Mouse (Mus musculus): ENCODE results near the gene Ralb. TPM values are rescaled to one million over a fixed set of nuclear protein-coding genes. Genes with fewer than 3 reads are reported as not detected.

Gene Ralb
- polyA plus RNA-seq, 1 experiment from 2014 or later = 67.3 TPM

GRCm38 (mm10) chr1:119539252-119539651 is 34.7 kb upstream of the Ralb start:
- H3K9me3 ChIP-seq = no peaks in the 10 kb centered on the region
- no peaks in the 10 kb centered on the region for H3K27me3 ChIP-seq
- WGBS = 77% methylated on average over 2 of the region's 2 CpGs
- no peak overlapping the region for H3K27ac ChIP-seq
- H3K4me3 ChIP-seq (replicated peaks) = no peak overlapping the region
- no peak overlapping the region for H3K9ac ChIP-seq
- no peaks in the 10 kb centered on the region for H3K4me1 ChIP-seq
- H3K4me2 ChIP-seq = no peak overlapping the region
- ATAC-seq (ENCODE audit: low FRiP score) = no peak
- peaks cover 15% of the 10 kb centered on the region for H3K36me3 ChIP-seq (replicated peaks)

DNA sequence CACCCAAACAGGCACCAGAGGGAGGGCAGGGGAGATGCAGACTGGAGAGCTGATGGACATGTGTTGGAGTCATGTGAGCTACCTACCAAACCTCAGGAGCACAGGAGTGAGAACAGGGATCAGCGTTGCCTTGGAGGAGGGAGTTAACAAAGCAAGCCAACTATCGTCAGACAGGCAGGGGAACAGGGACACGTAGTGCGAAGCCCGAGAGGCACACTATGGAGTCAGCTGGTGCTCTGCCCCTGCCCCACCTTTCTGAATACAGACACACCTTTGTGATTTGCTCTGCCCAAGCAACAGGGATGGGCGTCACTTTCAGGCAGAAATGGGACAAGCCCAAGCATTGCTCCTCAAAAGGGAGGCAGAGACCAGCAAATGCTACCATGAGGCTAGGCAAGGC is 33.1 kb upstream of the Ralb start:
- Histone ChIP-seq H3K4me1 (no peaks in the 10 kb centered on the region), H3K9me3 (no peaks in the 10 kb centered on the region), H3K27me3 (no peaks in the 10 kb centered on the region), H3K4me2 (no peak overlapping the region), H3K4me3 (replicated peaks) (no peak overlapping the region), H3K9ac (no peak overlapping the region), H3K27ac (no peak overlapping the region), H3K36me3 (replicated peaks) (peaks cover 6% of the 10 kb centered on the region)
- no peak for ATAC-seq (ENCODE audit: low FRiP score)
- WGBS = 88% methylated on average over 6 of the region's 6 CpGs

- no peaks in the 10 kb centered on the region for H3K36me3 ChIP-seq (replicated peaks)
- no peak for ATAC-seq (ENCODE audit: low FRiP score)
- WGBS = 84% methylated on average over 2 of the region's 2 CpGs
- H3K4me3 ChIP-seq (replicated peaks) = no peak overlapping the region
- no peak overlapping the region for H3K9ac ChIP-seq
- H3K4me2 ChIP-seq = no peak overlapping the region
- H3K27me3 ChIP-seq = no peaks in the 10 kb centered on the region
- no peaks in the 10 kb centered on the region for H3K9me3 ChIP-seq
- no peak overlapping the region for H3K27ac ChIP-seq
- H3K4me1 ChIP-seq = no peaks in the 10 kb centered on the region
Measured at GRCm38 (mm10) chr1:119536122-119536521, 31.5 kb upstream of the Ralb start.

- H3K27ac ChIP-seq = no peak overlapping the region
- no peaks in the 10 kb centered on the region for H3K4me1 ChIP-seq
- no peak overlapping the region for H3K9ac ChIP-seq
- WGBS = 96% methylated on average over 5 of the region's 5 CpGs
- H3K9me3 ChIP-seq = 0 out of 2 replicates have a peak, but pooled peaks cover under 1% of the 10 kb centered on the region
- no peak for ATAC-seq (ENCODE audit: low FRiP score)
- no peak overlapping the region for H3K4me3 ChIP-seq (replicated peaks)
- no peak overlapping the region for H3K4me2 ChIP-seq
- no peaks in the 10 kb centered on the region for H3K27me3 ChIP-seq
- H3K36me3 ChIP-seq (replicated peaks) = peaks cover 9% of the 10 kb centered on the region; the same call in 1 of the 2 replicates
Measured at GRCm38 (mm10) chr1:119534341-119534740, 29.7 kb upstream of the Ralb start.

- WGBS = 84% methylated on average over 18 of the region's 18 CpGs
- H3K4me2 ChIP-seq = no peak overlapping the region
- H3K9me3 ChIP-seq = peaks cover 10% of the 10 kb centered on the region; the same call in 1 of the 2 replicates
- ATAC-seq (ENCODE audit: low FRiP score) = peak; percentile 55
- H3K4me3 ChIP-seq (replicated peaks) = no peak overlapping the region
- no peak overlapping the region for H3K9ac ChIP-seq
- peaks cover 20% of the 10 kb centered on the region for H3K36me3 ChIP-seq (replicated peaks)
- H3K27me3 ChIP-seq = no peaks in the 10 kb centered on the region
- no peak overlapping the region for H3K27ac ChIP-seq
- no peaks in the 10 kb centered on the region for H3K4me1 ChIP-seq
Measured at GRCm38 (mm10) chr1:119533093-119533805, 28.7 kb upstream of the Ralb start.

- no peak overlapping the region for H3K4me3 ChIP-seq (replicated peaks)
- no peaks in the 10 kb centered on the region for H3K27me3 ChIP-seq
- peak; percentile 19; the same call in 1 of the 2 replicates for ATAC-seq (ENCODE audit: low FRiP score)
- WGBS = 95% methylated on average over 6 of the region's 6 CpGs
- no peak overlapping the region for H3K4me2 ChIP-seq
- H3K27ac ChIP-seq = no peak overlapping the region
- peaks cover 29% of the 10 kb centered on the region for H3K36me3 ChIP-seq (replicated peaks)
- H3K9ac ChIP-seq = no peak overlapping the region
- peaks cover 16% of the 10 kb centered on the region for H3K9me3 ChIP-seq
- peaks cover 4% of the 10 kb centered on the region; the same call in 1 of the 2 replicates for H3K4me1 ChIP-seq
Measured at GRCm38 (mm10) chr1:119532165-119532564, 27.6 kb upstream of the Ralb start.

GRCm38 (mm10) chr1:119530941-119531340 is 26.3 kb upstream of the Ralb start:
- Histone ChIP-seq H3K27ac (no peak overlapping the region), H3K4me3 (replicated peaks) (no peak overlapping the region), H3K4me1 (peaks cover 14% of the 10 kb centered on the region), H3K9me3 (peaks cover 20% of the 10 kb centered on the region), H3K36me3 (replicated peaks) (peaks cover 33% of the 10 kb centered on the region), H3K27me3 (no peaks in the 10 kb centered on the region), H3K4me2 (no peak overlapping the region), H3K9ac (no peak overlapping the region)
- 93% methylated on average over 13 of the region's 13 CpGs for WGBS
- ATAC-seq (ENCODE audit: low FRiP score) = no peak

GRCm38 (mm10) chr1:119525689-119526591 is 21.3 kb upstream of the Ralb start, which contains the start of gene Tmem185b:
Gene Tmem185b (plus strand): TSS chr1:119526160.
- Histone ChIP-seq H3K9me3 (peaks cover 20% of the 10 kb centered on the region), H3K4me1 (peaks cover 27% of the 10 kb centered on the region), H3K27me3 (no peaks in the 10 kb centered on the region), H3K4me3 (replicated peaks) (peak within 1 kb of the TSS; percentile 53), H3K9ac (peak within 1 kb of the TSS; percentile 62), H3K36me3 (replicated peaks) (peaks cover 33% of the 10 kb centered on the region), H3K27ac (peak within 1 kb of the TSS; percentile 33), H3K4me2 (peak within 1 kb of the TSS; percentile 89)
- ATAC-seq (ENCODE audit: low FRiP score) = peak; percentile 98
- WGBS = 1% methylated on average over 77 of the region's 82 CpGs

DNA sequence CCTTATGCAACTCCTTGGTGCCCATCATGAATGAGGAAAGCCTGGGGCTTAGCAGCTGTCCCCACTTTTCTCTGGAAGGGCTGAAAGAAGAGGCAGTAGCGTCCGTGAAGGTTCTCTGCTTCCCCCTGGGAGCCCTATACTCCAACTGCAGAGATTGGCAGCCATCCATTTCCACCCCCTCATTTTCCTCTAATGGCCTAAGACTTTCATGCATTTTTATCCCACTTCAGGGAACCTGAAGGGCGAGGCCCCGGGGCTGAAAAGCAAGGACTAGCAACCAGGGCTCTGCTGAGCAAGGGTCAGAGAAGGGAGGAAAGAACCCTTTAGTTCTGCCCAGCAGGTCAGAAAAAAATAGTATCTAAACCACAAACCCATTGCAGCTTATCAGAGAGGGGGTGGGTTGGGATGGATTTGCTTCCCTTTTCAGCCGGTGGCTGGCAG is 20.4 kb upstream of the Ralb start:
- Histone ChIP-seq H3K27ac (no peak overlapping the region; the same call in 1 of the 2 replicates), H3K4me3 (replicated peaks) (peak overlapping the region; percentile 53), H3K9ac (peak overlapping the region; percentile 62; the same call in 1 of the 2 replicates), H3K27me3 (no peaks in the 10 kb centered on the region), H3K4me1 (peaks cover 27% of the 10 kb centered on the region), H3K9me3 (peaks cover 20% of the 10 kb centered on the region), H3K4me2 (peak overlapping the region; percentile 89), H3K36me3 (replicated peaks) (peaks cover 28% of the 10 kb centered on the region)
- WGBS = 20% methylated on average over 5 of the region's 5 CpGs
- ATAC-seq (ENCODE audit: low FRiP score) = no peak

DNA sequence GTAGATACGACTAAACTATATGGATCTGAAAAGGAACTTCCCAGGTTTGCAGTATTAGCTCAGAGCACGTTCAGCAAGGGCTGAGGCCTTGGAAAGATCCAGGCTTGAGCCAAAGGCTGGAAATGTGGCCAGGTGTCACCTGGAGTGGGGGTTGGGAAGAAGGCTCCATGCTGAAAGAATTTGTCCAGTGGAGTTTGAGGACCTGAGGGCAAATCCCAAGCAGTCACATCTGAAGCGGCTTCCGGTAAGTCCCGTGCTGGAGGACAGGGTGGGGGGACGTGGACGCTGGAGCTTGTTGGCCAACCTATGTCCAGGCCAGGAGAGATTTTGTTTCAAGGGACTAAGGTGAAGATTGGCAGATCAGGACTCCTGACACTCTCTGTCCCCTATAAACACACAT is 19.2 kb upstream of the Ralb start:
- H3K4me1 ChIP-seq = peaks cover 27% of the 10 kb centered on the region
- H3K4me3 ChIP-seq (replicated peaks) = no peak overlapping the region
- WGBS = 90% methylated on average over 7 of the region's 7 CpGs
- H3K36me3 ChIP-seq (replicated peaks) = peaks cover 18% of the 10 kb centered on the region
- H3K27ac ChIP-seq = no peak overlapping the region
- no peak for ATAC-seq (ENCODE audit: low FRiP score)
- H3K4me2 ChIP-seq = no peak overlapping the region
- no peaks in the 10 kb centered on the region for H3K27me3 ChIP-seq
- no peak overlapping the region for H3K9ac ChIP-seq
- peaks cover 15% of the 10 kb centered on the region for H3K9me3 ChIP-seq

- Histone ChIP-seq H3K4me2 (no peak overlapping the region), H3K4me3 (replicated peaks) (no peak overlapping the region), H3K27me3 (no peaks in the 10 kb centered on the region), H3K9ac (no peak overlapping the region), H3K36me3 (replicated peaks) (peaks cover 14% of the 10 kb centered on the region), H3K27ac (no peak overlapping the region), H3K4me1 (peaks cover 27% of the 10 kb centered on the region), H3K9me3 (peaks cover 11% of the 10 kb centered on the region)
- WGBS = 76% methylated on average over 7 of the region's 7 CpGs
- ATAC-seq (ENCODE audit: low FRiP score) = no peak
Measured at GRCm38 (mm10) chr1:119523369-119523768, 18.8 kb upstream of the Ralb start.

- Histone ChIP-seq H3K4me2 (no peak overlapping the region), H3K36me3 (replicated peaks) (peaks cover 9% of the 10 kb centered on the region), H3K4me3 (replicated peaks) (no peak overlapping the region), H3K9ac (no peak overlapping the region), H3K27ac (no peak overlapping the region), H3K4me1 (peaks cover 27% of the 10 kb centered on the region), H3K9me3 (peaks cover 8% of the 10 kb centered on the region; the same call in 1 of the 2 replicates), H3K27me3 (no peaks in the 10 kb centered on the region)
- no peak for ATAC-seq (ENCODE audit: low FRiP score)
- 89% methylated on average over 4 of the region's 4 CpGs for whole genome bisulfite sequencing
Measured at GRCm38 (mm10) chr1:119522726-119523125, 18.1 kb upstream of the Ralb start.
